Mouse (Mus musculus) MEL-GATA-1-ER (cell line): ENCODE results near the gene Nr2c1.

Experiments used
- DNase-seq: peaks from one replicate; pipeline ENCODE4 v3.0.0-alpha.2; 2012; ENCODE audit warnings: low read depth; ENCODE audit errors: extremely low read depth

Nr2c1 gene

DNA sequence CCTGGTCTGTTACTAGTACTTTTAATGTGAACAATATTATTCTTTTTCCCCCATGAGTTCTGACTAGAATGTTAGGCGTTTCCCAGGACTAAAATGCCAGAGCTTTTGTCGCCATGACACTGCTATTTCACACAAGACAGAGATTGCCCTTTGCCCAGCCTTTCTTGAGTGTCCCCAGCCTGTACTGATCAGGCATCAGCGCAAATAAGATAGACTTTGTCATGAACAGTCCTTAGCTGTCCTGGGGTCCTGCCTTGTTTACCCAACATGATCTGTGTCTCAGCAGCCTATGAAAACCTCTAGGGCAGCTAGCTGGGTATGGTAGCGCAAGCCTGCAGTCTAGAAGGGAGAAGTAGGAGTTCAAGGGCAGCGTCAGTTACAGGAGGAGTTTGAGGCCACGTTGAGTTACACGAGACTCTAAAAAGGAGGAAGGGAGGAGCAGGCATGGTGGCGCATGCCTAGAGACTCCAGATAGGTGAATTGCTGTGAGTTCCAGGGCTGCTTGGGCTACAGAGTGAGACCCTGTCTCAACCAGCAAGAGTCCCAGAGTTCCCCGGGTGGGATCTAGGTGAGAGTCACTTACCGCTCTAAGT lies 8.8 kb upstream of the Nr2c1 start:
- DNase-seq = no peak

DNA sequence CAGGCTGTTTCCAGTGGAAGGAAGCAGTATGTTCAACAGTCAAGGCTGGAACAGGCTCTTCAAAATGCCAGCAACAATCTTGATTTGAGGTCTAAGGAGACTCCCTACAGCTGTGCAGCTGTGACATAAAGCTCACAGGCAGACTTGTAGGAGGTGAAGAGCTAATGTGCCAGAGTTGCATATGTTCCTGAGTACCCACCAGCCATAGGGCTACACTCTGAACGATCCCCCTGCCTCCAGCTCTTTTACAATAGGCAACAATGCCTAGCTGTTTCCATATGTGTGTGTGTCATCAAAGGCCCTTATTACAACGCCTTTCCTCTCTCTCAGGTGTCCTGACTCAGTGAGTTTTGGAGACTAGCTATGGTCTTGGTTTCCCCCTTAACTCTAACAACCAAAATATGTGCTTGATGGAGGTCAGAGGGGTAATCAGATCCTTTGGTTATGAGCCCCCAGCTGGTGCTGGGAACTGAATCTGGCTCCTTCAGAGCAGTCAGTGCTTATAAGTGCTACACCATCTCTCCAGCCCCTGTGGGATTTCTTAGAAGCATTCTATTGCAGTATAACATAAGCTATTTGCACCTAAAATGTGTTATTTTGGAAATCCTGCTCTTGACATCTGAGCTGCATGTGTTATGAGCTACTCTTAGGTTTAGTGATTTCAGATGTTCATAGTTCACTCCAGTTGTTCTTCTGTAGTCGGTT lies 7.4 kb upstream of the Nr2c1 start:
- no peak for DNase-seq

DNA sequence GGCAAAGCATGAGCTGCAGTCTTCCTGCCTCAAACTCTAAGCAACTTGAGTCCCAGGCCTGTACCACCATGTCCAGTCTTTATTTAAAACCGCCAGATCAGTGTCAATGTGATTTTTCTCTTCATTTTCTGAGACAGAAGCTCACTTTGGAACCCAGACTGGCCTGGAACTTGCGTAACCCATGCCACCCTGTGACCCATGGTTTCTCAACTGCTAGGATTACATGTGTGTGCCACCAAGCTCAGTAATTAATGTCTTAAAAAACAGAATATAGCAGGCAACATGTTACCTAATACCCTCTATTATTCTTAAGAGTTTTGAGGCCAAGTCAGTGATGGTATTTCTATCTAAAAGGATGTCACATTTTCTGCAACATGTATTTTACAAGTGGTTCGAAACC lies 5.4 kb upstream of the Nr2c1 start:
- no peak for DNase-seq

DNA sequence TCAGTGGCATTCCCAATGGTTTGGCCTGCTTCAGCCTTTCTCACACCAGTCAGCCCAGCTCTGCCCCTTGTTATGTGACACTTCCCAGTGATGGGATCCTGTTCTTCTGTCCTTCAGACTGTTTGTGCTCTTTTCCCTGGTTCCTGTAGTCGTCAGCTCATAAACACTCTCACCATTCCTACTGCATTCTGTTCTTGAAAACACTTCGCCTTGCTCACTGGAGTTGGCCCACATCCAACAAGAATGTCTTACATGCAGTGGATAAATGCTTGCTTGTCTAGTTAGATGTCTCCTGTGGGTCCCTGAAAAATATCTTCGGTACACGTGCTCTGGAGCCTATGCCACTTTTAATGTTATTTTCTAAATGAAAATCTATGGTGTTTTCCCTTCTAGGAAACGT lies 3.2 kb upstream of the Nr2c1 start:
- DNase-seq = no peak

DNA sequence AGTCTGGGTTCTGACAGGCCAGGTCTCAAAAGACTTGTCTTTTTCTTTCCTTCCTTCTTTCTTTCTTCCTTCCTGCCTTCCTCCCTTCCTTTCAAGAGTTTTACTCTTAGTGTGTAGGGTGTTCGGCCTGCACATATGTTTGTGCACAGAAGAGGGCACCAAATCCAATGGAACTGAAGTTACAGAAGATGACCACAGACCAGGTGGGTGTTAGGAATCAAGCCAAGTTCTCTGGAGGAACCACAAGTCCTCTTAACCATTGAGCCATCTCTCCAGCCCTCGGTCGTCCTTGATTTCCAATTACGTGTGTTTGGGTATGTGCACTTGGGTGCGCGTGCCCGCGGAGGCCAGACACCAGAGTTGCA lies 450 bp upstream of the Nr2c1 start:
- peak; percentile 63 for DNase-seq

DNA sequence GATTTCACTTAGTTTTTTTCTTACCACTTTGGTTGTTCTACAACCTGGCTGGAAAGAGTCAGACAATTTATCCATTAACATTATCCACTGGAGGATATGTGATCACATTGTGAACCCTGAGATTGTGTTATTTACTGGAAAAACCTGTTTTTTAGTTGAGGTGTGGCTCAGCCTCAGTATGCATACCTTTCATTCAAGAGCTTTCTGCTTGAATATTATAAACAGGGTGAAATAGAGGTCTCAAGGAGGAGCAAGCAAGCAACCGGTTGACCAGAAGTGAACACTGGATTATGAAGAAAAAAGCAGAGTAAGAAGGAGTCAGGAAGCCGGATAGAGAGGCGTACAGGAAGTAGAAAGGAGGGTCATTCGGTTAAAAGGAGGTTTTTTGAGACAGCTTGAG lies 3.7 kb downstream of the Nr2c1 start:
- no peak for DNase-seq

DNA sequence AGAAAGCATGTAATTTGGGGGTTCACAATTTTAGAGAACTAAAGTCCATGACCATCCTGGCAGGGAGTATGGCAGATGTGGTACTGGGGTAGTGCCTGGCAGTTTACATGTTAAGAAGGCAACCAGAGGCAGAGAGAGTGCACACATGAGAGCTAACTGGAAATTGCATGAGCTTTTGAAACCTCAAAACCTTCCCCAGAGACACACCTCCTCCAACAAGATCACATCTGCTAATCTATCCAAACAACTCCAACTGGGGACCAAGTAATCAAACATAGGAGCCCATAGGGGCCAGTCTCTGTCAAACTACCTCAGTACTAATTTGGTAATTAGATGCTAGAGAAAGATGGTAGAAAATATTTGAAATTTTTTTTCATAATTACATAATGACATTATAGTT lies 6.0 kb downstream of the Nr2c1 start:
- DNase-seq = no peak

DNA sequence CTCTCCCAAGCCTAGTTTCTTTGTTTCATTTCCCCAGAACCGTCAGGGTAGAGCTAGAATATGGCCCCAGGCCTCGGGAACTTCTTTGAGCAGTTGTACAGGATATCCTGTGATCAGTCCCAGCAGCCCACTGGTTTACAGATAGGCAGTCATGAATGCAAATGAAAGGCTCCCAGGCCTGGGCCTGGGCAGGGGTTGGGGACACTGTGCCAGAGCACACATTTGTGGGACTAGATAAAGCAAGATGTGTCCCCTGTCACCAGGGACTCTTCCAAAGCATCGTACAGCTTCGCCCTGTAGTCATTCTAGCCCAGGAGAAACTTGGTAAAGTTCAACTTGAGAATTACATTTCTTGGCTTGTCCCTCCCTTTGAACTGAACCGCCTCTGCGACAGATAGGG lies 11.1 kb downstream of the Nr2c1 start:
- no peak for DNase-seq

DNA sequence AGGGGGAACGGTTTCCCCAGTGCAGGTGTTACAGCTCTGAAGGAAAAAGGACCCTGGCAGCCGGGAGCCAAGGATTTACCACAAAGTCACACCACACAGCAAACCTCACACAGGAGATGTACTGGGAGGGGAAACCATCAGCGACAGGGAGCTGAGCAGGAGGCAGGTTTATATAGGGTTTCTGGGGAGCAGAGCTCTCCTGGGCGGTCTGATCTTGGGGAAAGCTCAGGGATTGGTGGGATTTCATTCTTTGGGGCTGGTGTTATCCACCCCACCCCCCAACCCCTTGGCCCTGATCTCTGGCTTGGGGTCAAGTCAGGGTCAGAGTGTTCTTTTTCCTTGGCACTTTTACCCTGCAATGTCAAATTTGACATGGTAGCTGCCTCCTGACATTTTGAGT lies 11.6 kb downstream of the Nr2c1 start:
- DNase-seq = no peak

DNA sequence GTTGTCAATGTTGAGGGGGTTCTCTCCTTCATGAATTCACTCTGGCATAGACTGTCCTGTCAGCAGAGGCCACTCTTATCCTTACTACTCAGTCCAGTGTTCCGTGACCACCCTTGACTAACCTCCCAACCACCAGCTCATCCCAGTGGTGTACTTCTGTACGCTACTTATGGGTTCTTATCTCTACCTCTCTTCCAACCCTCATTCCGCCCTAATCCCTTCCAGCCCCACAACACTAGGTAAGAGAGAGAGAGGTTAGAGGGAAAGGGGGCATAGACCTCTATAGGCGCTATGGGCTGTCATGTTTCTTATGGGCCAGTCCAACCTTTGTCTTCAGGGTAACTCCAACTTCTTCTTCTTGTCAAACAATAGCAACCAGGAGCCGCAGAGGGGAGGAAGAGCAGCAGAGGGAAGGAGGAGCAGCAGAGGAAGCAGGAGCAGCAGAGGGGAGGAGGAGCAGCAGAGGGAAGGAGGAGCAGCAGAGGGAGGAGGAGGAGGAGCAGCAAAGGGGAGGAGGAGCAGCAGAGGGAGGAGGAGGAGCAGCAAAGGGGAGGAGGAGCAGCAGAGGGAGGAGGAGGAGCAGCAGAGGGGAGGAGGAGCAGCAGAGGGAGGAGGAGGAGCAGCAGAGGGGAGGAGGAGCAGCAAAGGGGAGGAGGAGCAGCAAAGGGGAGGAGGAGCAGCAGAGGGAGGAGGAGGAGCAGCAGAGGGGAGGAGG lies 13.4 kb downstream of the Nr2c1 start:
- no peak for DNase-seq

DNA sequence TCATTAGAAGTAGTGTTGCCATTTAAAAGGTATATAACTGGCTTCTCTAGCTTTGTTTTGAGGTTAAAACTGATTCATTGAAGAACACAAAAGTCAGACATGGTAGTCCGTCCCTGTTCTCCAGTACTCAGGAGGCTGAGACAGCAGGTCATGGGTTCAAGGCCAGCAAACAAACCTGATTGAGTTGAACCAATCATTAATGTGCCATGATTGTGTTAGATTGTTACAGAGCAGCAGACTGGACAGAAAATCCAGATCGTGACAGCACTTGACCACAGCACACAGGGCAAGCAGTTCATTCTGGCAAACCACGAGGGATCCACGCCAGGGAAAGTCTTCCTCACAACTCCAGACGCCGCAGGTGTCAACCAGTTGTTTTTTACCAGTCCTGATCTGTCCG lies 14.2 kb downstream of the Nr2c1 start:
- DNase-seq = no peak

DNA sequence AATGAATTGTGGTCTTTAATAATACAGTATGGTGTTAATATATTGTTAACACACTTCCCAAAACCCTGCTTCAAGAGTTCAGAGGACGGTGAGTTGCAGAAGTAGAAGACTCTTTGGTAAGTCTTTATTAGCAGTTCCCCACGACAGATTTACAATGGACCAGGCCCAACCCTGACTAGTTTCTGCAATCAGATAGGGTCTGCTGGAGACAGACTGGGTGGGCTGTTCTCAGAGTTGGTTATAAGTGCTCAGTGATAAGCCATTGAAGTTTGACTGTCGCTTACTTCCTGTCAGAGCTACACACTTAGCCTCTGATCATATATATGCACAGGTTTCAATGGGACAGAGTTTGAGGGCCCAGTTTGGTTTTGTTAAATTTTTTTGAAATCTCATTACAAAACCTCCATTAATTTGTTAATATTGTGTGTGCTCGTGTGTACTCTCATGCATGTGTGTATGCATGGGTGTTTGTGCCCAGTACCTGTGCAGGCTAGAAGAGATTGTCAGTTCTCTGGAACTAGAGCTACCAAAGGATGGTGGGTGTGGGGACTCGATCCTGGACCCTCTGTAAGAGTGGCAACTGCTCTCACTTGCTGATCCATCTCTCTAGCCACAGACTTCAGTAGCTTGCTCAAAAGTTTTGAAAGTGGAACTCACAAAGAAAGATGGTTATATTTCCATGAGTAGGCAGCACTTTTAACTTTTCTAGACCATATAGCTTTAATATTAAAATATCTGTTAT lies 16.5 kb downstream of the Nr2c1 start:
- peak; percentile 69 for DNase-seq

DNA sequence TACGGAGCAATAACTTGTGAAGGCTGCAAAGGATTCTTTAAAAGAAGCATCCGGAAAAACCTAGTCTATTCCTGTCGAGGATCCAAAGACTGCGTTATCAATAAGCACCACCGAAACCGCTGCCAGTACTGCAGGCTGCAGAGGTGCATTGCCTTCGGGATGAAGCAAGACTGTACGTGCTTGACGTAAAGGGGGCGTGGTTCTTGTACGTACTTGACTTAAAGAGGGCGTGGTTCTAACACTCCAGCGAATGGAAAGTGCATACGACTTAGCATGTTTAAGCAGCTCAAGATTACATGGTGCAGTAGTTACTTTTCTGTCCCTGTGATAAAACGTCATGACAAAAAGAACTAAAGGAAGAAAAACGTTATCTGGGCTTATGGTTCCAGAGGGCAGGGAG lies 17.6 kb downstream of the Nr2c1 start:
- no peak for DNase-seq

DNA sequence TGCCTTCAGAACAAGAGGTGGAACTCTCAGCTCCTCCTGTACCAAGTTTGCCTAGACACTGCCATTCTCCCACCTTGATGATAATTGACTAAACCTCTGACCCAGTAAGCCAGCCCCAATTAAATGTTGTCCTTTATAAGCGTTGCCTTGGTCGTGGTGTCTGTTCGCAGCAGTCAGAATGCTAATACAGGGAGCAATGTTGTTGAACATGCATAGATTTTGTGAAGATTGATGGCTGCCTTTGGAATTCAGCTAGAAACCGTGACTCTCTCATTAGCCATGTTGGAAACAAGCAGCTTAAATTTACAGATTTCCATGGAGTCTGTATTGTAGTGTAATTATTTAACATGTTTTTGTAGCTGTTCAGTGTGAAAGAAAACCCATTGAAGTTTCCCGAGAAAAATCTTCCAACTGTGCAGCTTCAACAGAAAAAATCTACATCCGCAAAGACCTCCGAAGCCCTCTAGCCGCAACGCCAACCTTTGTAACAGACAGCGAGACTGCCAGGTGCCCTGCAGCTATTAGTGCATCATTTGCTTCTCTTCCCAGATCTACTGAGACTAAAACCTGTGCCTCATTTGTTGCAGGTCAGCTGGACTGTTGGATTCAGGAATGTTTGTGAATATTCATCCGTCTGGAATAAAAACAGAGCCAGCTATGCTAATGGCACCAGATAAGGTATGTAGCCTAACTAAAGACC lies 19.4 kb downstream of the Nr2c1 start:
- no peak for DNase-seq

DNA sequence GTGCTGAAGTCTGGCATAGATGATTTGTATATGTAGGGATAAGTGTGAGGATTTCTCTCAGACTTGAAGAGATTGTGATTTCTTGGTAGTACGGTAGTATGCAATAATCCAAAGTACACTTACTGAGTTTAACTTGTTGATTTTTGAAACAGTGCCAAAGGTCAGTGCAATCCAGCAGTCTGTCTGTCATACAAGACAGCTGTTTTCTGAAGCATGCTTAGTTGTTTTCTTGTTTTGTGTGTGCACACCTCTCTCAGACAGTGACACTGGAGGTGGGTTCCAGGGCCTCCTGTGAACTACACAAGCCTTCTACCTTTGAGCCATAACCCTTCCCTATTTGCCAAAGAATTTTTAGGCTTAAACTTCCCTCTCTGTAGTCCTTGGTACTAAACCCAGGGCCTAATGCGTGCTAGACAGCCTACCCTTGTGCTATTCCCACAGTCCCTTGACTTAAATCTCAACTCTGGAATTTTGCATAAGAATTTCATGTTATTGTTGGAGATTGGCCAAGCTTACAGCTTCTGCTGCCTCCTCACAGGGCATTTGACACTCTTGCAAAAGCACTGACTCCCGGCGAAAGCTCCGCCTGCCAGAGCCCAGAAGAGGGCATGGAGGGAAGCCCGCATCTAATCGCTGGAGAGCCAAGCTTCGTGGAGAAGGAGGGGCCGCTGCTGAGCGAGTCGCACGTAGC lies 23.8 kb downstream of the Nr2c1 start:
- no peak for DNase-seq

DNA sequence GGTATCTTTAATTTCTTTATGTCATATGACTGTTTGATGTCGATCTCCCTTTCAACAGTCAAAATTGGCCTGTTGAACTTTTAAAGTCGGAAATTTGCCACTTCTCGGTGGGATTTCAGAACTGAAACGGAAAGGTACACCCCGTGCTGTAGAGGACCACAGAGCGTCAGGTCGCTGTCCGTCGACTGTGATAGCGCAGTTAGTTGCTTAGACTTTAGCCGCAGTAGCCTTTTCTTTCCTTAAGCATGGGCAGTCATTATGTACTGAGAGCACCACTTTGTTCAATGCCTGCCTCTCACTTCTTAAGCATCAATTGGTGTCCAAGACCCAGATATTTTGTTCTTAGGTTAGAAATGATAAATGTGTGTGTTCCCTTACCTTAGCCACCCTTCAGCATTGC lies 24.3 kb downstream of the Nr2c1 start:
- DNase-seq = no peak

DNA sequence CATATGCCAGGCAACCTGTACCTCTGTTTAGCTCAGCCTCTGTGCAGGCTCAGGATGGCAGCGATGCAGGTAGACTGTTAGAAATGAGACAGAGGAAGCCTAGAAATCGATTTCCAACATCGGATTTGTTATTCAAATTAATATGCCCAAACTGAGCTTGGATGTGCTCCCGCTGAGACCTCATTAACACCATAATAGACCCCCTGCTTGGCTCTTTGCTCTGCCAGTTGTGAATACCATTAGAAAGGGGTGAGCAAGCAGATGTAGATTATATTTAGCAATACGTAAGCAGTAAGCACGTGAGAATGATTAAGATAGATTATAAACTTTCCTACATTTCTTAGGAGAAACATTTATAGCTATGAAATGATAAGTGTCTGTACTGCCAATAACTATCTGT lies 24.9 kb downstream of the Nr2c1 start:
- DNase-seq = no peak

DNA sequence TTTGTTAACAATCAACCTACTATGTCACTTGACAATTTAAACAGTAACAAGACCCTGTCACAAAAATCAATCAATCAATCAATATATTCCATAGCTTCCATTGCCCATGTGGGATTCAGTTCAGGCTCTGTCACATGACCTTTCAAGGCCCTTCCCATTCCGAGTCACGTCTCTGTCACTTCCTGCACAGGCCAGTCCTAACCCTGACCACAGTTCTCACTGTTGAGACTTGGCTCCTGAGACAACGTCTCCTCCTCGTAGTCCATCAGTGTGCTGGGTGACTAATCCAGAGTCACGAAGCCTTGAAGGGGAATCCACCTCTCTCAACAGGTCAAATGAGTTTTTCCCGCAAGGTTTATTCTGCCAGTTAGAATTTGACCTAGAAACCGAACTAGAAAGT lies 26.8 kb downstream of the Nr2c1 start:
- no peak for DNase-seq

DNA sequence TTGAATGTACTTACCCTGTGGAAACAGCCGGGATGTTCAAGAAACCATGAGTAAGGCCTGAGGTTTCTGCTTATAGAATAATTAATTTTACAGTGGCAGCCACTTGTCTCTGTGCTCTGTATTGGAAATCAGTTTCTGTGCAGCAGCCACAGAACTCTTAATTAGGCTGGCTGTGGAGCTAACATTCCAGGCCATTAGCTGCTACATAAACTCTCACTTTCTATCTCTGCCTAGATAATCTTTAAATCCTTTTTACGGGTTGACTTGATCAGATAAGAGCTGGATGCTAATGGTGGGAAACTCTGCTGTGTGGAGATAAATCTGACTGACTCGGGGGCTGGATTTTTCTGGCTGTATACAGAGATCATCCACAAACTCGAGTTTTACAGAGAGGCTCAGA lies 35.4 kb downstream of the Nr2c1 start:
- DNase-seq = no peak

DNA sequence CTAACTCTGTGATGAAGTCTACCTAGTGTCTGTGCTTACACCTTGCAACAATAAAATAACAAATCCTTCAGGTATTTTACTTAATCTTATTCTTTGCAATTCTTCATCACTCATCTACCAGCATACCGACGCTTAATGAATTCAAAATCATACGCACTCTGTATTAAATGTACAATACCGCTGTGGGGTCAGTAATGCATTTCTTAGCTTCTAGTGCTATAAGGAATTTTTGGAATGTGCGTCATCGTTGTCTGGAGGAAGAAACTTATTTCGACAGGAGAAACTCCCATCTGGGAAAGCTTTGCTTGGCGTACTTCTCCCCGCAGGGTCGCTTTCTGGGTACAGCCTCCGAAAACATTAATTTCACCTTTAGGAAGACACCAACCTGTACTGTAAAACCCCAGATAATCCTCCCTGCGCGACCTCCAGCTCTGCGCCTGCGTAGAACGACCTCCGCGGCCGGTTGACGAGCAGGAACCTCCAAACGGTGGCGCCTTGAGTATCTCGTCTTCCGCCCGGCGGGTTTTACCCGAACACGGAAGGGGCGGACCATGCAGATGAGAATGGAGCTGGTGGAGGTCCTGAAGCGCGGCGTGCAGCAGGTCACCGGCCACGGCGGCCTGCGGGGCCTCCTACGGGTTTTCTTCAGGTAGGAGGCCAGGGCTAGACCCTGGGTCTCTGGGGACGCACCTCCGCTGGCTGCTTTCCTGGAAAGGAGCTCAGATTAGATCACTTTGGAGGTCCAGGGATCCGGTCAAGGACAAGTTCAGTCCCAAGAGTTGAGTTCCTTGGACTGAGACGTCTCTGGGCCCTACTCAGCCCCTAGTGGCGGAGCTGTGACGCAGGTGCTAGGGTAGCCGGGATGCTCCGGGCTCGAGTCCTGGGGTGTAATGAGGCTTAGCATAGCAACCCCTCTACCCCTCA lies 50.9 kb downstream of the Nr2c1 start, which contains the start of gene Ndufa12:
Gene Ndufa12, plus strand, starts transcription at position 239 of the 924 bp plus-strand sequence.
- peak; percentile 80 for DNase-seq
